Mouse (Mus musculus) olfactory bulb, adult 2 months (tissue): ENCODE data around the gene Gstm2. TPM values are rescaled to one million over a fixed set of nuclear protein-coding genes. Genes with fewer than 3 reads are reported as not detected.
"Not testable (repeated sequence)": the region's sequence is repeated elsewhere in the genome, so short reads cannot be mapped to it uniquely, and the experiment has no call there.

Experiments used
- H3K27ac ChIP-seq: fragments of 200-500 bp; 2 replicates; pipeline ENCODE4 v1.5.1; 2012; ENCODE audit warnings: low read depth, low read length; ENCODE audit not compliant: insufficient read depth
- H3K4me1 ChIP-seq: fragments of 200-500 bp; 2 replicates; pipeline ENCODE4 v1.6.1; 2012; ENCODE audit warnings: low read length; ENCODE audit not compliant: control insufficient read depth, insufficient read depth
- H3K4me3 ChIP-seq: fragments of 200-500 bp; 2 replicates; pipeline ENCODE4 v1.5.1; 2012; ENCODE audit warnings: mild to moderate bottlenecking, low read depth, low read length, moderate library complexity; ENCODE audit not compliant: insufficient read depth
- CTCF ChIP-seq: fragments of 200-500 bp; IDR thresholded peaks from 2 replicates; pipeline ENCODE4 v1.5.1; 2012; ENCODE audit warnings: low read depth, mild to moderate bottlenecking, low read length, moderate library complexity; ENCODE audit not compliant: insufficient read depth
- POLR2A ChIP-seq: fragments of 200-500 bp; IDR thresholded peaks from 2 replicates; pipeline ENCODE4 v1.6.1; 2012; ENCODE audit warnings: mild to moderate bottlenecking, low read depth, low read length, moderate library complexity; ENCODE audit not compliant: insufficient read depth
- WGBS: fragments of 180-500 bp; shearing (Covaris S2); methylation state at CpG from one replicate; pipeline ENCODE4 v1.1.7; 2018; 5-methylcytosine and 5-hydroxymethylcytosine counted together
- polyA plus RNA-seq: library from polyadenylated mRNA; stranded (reverse); fragments of >200 nt; gene quantifications from 2 replicates; pipeline ENCODE4 v1.2.4, GENCODE M21; 2012; ENCODE audit warnings: low replicate concordance; ENCODE audit not compliant: missing spikeins, insufficient read depth, insufficient read length

Gene Gstm2
- polyA plus RNA-seq, 1 experiment: not detected

DNA sequence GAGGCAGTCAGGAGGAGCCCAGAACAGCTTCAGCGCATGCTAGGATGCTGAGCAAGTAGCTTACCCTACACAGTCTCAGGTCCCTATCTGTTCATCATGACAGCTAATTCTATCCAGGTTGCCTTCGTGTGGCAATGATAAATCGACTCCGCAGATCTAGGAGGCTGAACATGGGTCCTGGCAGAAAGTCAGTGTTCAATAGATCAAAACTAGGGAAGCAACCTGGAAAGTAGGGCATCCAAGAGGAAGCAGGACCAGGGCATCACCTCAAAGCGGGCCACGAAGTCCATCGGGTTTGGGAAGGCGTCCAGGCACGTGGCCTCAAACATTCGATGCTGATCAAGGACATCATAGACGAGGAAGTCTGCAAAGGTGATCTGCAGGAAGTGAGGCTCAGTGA, 35.7 kb downstream of the Gstm2 start:
- TF ChIP-seq POLR2A (no peak), CTCF (no peak)
- Histone ChIP-seq H3K4me3 (no peak overlapping the region), H3K27ac (no peak overlapping the region), H3K4me1 (no peaks in the 10 kb centered on the region)
- 93% methylated on average over 11 of the region's 11 CpGs for WGBS

DNA sequence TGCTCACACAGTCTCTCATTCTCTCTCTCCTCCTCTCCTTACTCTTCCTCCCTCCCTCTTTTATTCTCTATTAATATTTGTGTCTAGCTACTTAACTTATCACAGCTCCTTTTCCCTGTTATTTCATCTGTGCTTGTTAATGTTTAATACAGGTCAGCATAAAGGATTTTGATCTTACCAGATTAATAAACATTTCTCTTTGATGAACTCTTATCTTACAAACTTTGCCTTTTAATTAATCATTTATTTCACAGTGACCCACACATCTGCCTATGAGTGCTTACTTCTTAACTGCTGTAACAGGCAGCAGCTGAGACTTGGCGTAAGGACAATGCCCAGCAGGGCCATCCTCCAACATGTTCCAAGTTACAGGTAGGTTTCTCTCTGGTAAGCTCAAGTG, 36.8 kb downstream of the Gstm2 start:
- H3K4me3 ChIP-seq, H3K27ac ChIP-seq, H3K4me1 ChIP-seq: not testable (repeated sequence)
- 100% methylated on average over 1 of the region's 1 CpGs for WGBS

DNA sequence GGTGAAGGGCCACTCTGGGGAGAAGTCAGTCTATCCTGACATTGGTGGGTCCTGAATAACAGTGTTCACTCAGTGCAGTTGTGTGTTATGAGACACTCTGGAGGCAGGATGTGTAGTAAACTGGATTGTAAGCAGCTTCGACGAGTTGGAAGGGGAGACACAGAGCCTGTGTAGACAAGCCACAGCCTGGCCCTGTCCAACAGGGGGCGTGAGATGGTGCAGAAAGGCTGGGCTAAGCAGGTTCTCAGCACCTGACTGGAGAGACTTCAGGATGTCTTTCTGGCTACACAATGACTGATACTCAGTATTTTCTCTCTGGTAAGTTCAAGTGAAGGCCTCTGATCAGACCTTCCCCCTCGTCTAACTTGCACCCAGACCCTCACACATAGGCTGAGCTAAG, 40.5 kb downstream of the Gstm2 start:
- no peak for TF ChIP-seq POLR2A
- TF ChIP-seq CTCF: no peak
- H3K4me1 ChIP-seq: no peaks in the 10 kb centered on the region
- 75% methylated on average over 4 of the region's 4 CpGs for WGBS
- H3K4me3 ChIP-seq: no peak overlapping the region
- no peak overlapping the region for H3K27ac ChIP-seq

DNA sequence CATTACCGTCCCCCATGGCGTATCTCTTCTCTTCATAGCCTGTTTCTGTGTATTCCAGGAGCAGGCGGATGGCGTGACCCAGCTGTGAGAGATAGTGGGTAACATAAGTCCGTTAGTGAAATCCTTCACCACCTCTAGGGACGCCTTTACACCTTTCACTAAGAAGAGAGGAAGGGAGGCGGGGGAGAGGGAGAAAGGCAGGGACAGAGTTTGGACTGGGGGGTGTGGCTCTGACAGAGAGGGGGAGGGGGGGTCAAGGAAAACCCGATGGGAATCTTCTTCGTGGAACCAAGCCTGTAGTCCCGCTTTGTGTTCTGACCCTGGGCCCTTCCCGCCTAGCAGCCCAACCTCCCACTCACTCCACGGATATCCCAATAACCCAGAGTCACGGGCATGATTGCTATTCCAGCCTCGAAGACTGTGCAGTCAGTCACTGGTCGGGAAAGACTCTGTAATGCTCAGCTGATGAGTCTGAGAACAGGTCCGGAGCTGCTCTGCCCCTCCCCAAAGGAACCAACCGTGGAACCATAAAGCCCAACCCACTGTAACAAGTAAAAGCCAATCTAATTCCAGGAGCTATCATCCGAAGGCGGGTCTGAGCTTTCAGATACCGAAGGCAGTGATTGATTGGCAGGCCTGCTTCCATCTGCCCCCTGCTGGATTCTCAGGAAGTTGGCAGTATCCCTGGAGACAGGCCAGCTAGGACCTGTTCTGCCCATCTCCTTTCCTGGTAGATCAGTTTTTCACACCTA, 42.8 kb downstream of the Gstm2 start, which contains the start of gene Gstm6:
Gene Gstm6 (minus strand): TSS at position 511 of the 752 bp plus-strand sequence.
- 49% methylated on average over 20 of the region's 20 CpGs for WGBS
- no peak for TF ChIP-seq CTCF
- no peak for TF ChIP-seq POLR2A
- no peak within 1 kb of the TSS for H3K27ac ChIP-seq
- no peak within 1 kb of the TSS for H3K4me3 ChIP-seq
- H3K4me1 ChIP-seq: peaks cover 9% of the 10 kb centered on the region

DNA sequence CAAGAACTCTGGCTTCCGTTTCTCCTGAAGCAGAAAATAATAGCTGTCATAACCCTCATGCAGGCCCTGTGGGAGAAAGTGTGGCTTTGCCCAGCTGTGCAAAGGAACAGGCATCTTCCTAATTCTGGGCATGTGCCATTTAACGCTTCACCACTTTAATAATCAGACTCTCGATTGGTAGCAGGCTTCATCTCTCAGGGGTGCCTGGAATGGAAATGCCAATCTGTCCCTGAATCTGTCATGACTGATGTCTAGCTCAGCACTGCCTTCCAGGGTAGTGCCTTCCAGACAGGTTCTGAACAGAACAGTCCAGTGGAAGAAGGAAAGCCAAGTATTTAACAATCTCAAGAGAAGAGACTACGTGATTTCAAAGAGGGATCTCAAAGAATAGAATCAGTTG, 45.0 kb downstream of the Gstm2 start:
- Histone ChIP-seq H3K27ac (no peak overlapping the region), H3K4me1 (peaks cover 11% of the 10 kb centered on the region), H3K4me3 (no peak overlapping the region)
- no peak for TF ChIP-seq CTCF
- no peak for TF ChIP-seq POLR2A
- 75% methylated on average over 4 of the region's 4 CpGs for WGBS

DNA sequence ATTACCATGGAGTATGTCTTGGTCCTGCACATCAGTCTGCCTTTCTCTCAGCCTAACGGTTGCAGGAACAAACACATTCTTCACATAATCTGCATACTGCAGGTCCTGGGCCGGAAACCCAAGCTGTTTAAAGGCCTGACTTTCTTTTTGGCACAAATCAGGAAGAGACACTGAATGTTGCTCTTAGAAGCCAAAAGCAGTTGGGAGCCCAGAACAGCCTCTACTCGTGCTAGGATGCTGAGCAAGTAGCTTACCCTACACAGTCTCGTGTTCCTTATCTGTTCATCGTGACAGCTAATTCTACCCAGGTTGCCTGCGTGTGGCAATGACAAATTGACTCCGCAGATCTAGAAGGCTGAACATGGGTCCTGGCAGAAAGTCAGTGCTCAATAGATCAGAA, 45.7 kb downstream of the Gstm2 start:
- 80% methylated on average over 7 of the region's 7 CpGs for WGBS
- Histone ChIP-seq H3K27ac (no peak overlapping the region), H3K4me3 (no peak overlapping the region), H3K4me1 (peaks cover 16% of the 10 kb centered on the region)
- no peak for TF ChIP-seq POLR2A
- TF ChIP-seq CTCF: no peak

DNA sequence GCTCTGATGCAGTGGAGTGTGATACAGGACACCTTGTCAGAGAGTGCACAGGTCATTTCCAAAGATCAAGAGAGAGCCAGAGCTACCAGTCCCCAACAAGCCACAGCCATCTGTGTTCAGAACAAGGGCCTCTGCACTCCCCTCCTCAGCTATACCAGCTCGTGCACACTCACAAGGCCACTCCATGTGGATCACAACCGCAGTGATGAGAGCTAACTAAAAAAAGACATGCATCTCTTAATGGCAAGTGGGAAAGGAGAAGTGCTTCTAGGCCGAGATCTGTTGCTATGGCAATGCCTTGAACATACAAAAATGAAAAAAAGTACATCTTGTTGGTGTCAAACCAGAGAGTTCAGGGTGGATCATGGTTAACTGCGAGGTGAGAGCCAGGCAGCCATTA, 46.4 kb downstream of the Gstm2 start:
- 33% methylated on average over 4 of the region's 4 CpGs for WGBS
- no peak overlapping the region for H3K4me3 ChIP-seq
- peaks cover 16% of the 10 kb centered on the region for H3K4me1 ChIP-seq
- no peak overlapping the region for H3K27ac ChIP-seq
- no peak for TF ChIP-seq CTCF
- no peak for TF ChIP-seq POLR2A

DNA sequence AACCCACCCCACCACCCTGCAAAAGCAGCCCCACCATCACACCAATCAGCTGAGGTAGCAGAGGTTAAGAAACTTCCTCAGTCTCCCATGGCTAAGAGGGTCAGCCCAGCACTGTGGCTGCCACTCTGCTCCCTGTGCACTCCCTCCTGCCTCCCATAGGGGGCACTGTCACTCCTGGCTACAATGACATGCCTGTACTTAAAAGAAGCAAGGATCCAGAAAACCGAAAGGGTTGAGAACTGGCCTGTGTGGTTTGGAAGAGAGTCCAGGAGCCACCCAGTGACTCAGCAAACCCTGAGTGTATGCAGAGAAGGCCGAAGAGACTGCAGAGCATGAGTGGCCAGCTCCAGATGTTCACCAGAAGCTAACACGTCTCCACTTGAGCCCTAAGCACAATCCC, 46.9 kb downstream of the Gstm2 start:
- no peak overlapping the region for H3K27ac ChIP-seq
- TF ChIP-seq CTCF (peak; percentile 54; the same call in 1 of the 2 replicates), POLR2A (no peak)
- 34% methylated on average over 3 of the region's 3 CpGs for WGBS

DNA sequence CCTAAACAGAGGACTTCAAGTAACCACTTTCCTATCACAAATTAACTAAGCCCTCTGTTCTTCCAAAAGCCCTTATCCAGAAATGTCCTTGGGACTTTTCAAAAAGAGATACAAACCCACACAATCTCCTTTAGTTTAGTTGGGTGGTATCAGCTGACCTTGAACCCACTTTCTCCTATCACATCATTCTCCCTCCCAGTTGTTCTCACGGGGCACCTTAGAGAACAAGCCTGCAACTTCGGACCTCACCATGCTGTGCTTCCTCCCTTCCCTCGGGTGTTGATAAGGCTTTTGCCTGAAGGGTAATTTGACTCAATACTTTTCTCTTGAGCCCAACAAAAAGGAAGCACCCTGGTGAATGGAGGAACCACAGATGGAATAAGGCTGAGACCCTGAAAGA, 50.4 kb downstream of the Gstm2 start:
- H3K4me3 ChIP-seq: no peak overlapping the region
- H3K4me1 ChIP-seq: peaks cover 33% of the 10 kb centered on the region
- TF ChIP-seq POLR2A: no peak
- no peak for TF ChIP-seq CTCF
- peak overlapping the region; percentile 46; the same call in 1 of the 2 replicates for H3K27ac ChIP-seq
- 67% methylated on average over 3 of the region's 3 CpGs for WGBS

More for the DNA sequence above, 46.9 kb downstream of the Gstm2 start:
- Histone ChIP-seq H3K4me1 (peaks cover 16% of the 10 kb centered on the region), H3K4me3 (no peak overlapping the region)
